Mouse (Mus musculus): ENCODE measurements around the gene Calu. TPM values are rescaled to one million over a fixed set of nuclear protein-coding genes. Genes with fewer than 3 reads are reported as not detected.

The Calu gene
- polyA plus RNA-seq, 1 experiment from 2014 or later = 458 TPM

GRCm38 (mm10) chr6:29420596-29420995 lies 72.7 kb downstream of the Calu start:
- no peak overlapping the region for H3K27ac ChIP-seq (replicated peaks in 1 of 2; ENCODE audit: control insufficient read depth in 1 of 2, insufficient read depth in 1 of 2, low read depth in 2 of 2, low read length in 2 of 2)
- no peaks in the 10 kb centered on the region for H3K4me1 ChIP-seq (ENCODE audit: control insufficient read depth in 2 of 2, insufficient read depth in 2 of 2, low read length in 2 of 2)
- H3K27me3 ChIP-seq (ENCODE audit: control insufficient read depth, insufficient read depth, low read length) = no peaks in the 10 kb centered on the region
- no peaks in the 10 kb centered on the region for H3K9me3 ChIP-seq (ENCODE audit: control insufficient read depth, low read length)
- peaks cover 20% of the 10 kb centered on the region for H3K36me3 ChIP-seq (ENCODE audit: control insufficient read depth, insufficient read depth, low read length)
- no peak overlapping the region for H3K4me3 ChIP-seq (ENCODE audit: control insufficient read depth in 1 of 2, insufficient read depth in 1 of 2, low read depth in 1 of 2, low read length in 2 of 2)
- 84% methylated on average over 2 of the region's 2 CpGs for WGBS
- H3K9ac ChIP-seq (ENCODE audit: low read length) = no peak overlapping the region
- no peak for ATAC-seq (ENCODE audit: insufficient number of reproducible peaks, insufficient read depth, low FRiP score, low read depth)
- no peak overlapping the region for H3K4me2 ChIP-seq (ENCODE audit: low read length)

DNA sequence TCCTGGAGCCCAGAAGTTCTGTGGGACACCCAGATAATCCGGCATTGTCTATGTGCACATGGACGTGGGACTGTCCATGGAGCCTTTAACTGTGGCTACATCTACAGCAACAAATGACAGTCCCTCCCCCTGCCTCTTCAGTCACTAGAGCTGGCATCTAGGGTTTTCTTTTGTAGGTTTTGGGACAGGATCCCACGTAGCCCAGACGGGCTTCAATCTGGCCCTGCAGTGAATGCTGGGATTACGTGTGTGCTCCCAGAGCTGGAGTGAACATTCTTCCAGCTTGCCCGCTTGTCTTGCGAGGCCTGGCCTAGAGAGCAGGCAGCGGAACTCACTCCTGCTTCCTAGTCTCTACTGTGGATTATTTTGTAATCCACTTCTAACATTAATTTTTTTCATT lies 77.2 kb downstream of the Calu start:
- no peak overlapping the region for H3K4me3 ChIP-seq (ENCODE audit: control insufficient read depth in 1 of 2, insufficient read depth in 1 of 2, low read depth in 1 of 2, low read length in 2 of 2)
- H3K36me3 ChIP-seq (ENCODE audit: control insufficient read depth, insufficient read depth, low read length) = no peaks in the 10 kb centered on the region
- WGBS = 82% methylated on average over 8 of the region's 8 CpGs

DNA sequence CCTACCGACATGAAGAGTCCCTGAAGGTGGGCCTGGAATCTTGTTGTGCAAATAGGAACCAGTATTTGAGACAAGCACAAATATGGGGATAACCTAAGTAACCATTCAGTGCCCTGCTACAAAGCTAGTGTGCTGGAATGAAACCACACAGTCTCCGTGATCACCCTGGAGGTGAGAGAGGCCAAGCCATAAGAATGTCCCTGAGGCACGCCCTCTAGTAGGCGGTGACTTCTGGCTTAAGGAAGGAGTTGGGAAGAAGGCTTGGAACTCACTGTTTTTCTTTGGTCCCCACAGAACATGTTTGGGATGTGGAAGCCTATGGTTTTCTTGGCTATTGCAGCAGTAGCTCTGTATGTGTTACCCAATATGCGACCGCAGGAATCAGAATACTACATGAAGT lies 78.5 kb downstream of the Calu start:
- Histone ChIP-seq H3K4me3 (ENCODE audit: control insufficient read depth in 1 of 2, insufficient read depth in 1 of 2, low read depth in 1 of 2, low read length in 2 of 2) (no peak overlapping the region), H3K27ac (replicated peaks in 1 of 2; ENCODE audit: control insufficient read depth in 1 of 2, insufficient read depth in 1 of 2, low read depth in 2 of 2, low read length in 2 of 2) (no peak overlapping the region), H3K9me3 (ENCODE audit: control insufficient read depth, low read length) (no peaks in the 10 kb centered on the region), H3K4me2 (ENCODE audit: low read length) (no peak overlapping the region), H3K36me3 (ENCODE audit: control insufficient read depth, insufficient read depth, low read length) (no peaks in the 10 kb centered on the region), H3K9ac (ENCODE audit: low read length) (no peak overlapping the region), H3K27me3 (ENCODE audit: control insufficient read depth, insufficient read depth, low read length) (no peaks in the 10 kb centered on the region), H3K4me1 (ENCODE audit: control insufficient read depth in 2 of 2, insufficient read depth in 2 of 2, low read length in 2 of 2) (peaks cover 11 to 12% of the 10 kb centered on the region in 2 experiments)
- 75% methylated on average over 6 of the region's 6 CpGs for WGBS
- ATAC-seq (ENCODE audit: insufficient number of reproducible peaks, insufficient read depth, low FRiP score, low read depth) = no peak

More for the DNA sequence above, 77.2 kb downstream of the Calu start:
- Histone ChIP-seq H3K4me1 (ENCODE audit: control insufficient read depth in 2 of 2, insufficient read depth in 2 of 2, low read length in 2 of 2) (peaks cover 0 to under 1% of the 10 kb centered on the region in 2 experiments; a peak in 2 of 4 replicates), H3K27ac (replicated peaks in 1 of 2; ENCODE audit: control insufficient read depth in 1 of 2, insufficient read depth in 1 of 2, low read depth in 2 of 2, low read length in 2 of 2) (no peak overlapping the region), H3K9me3 (ENCODE audit: control insufficient read depth, low read length) (no peaks in the 10 kb centered on the region), H3K4me2 (ENCODE audit: low read length) (no peak overlapping the region), H3K9ac (ENCODE audit: low read length) (no peak overlapping the region), H3K27me3 (ENCODE audit: control insufficient read depth, insufficient read depth, low read length) (no peaks in the 10 kb centered on the region)
- no peak for ATAC-seq (ENCODE audit: insufficient number of reproducible peaks, insufficient read depth, low FRiP score, low read depth)

Small RNA genes lying within 50 kb of the gene (microRNA-seq; reads per million reads assigned to microRNA genes)
- not detected for gene Gm26220
- not detected for gene Gm44354

Other genes with a start within 250 kb of the Calu start
- 30.2 and 35.8 TPM in 2 replicates for gene Rbm28, start 183.1 kb upstream of the Calu start, polyA plus RNA-seq (2014; fragmentation: Nextera tagmentation; extraction: Ambion mirVana)
- 1.7 TPM in 2 replicates for gene Prrt4, start 168.5 kb upstream of the Calu start, polyA plus RNA-seq (2014; fragmentation: Nextera tagmentation; extraction: Ambion mirVana)
- gene Impdh1, start 131.7 kb upstream of the Calu start, polyA plus RNA-seq (2014; fragmentation: Nextera tagmentation; extraction: Ambion mirVana) = 32.2 and 32.5 TPM in 2 replicates
- 26.4 and 28.2 TPM in 2 replicates for gene Hilpda, start 75.6 kb upstream of the Calu start, polyA plus RNA-seq (2014; fragmentation: Nextera tagmentation; extraction: Ambion mirVana)
- gene Fam71f2, start 68.5 kb upstream of the Calu start, polyA plus RNA-seq (2014; fragmentation: Nextera tagmentation; extraction: Ambion mirVana) = 0.20 and 0.35 TPM in 2 replicates
- gene Fam71f1, start 28.9 kb upstream of the Calu start, polyA plus RNA-seq (2014; fragmentation: Nextera tagmentation; extraction: Ambion mirVana) = 0.15 TPM in 1 of 2 replicates, not detected in the other
- gene Opn1sw, start 40.4 kb downstream of the Calu start, polyA plus RNA-seq (2014; fragmentation: Nextera tagmentation; extraction: Ambion mirVana) = 0.46 and 1.1 TPM in 2 replicates
- 28.3 and 30.8 TPM in 2 replicates for gene Ccdc136, start 48.2 kb downstream of the Calu start, polyA plus RNA-seq (2014; fragmentation: Nextera tagmentation; extraction: Ambion mirVana)
- gene Flnc, start 85.2 kb downstream of the Calu start, polyA plus RNA-seq (2014; fragmentation: Nextera tagmentation; extraction: Ambion mirVana) = 36.8 and 47.7 TPM in 2 replicates
- gene Atp6v1f, start 119.6 kb downstream of the Calu start, polyA plus RNA-seq (2014; fragmentation: Nextera tagmentation; extraction: Ambion mirVana) = 208 and 250 TPM in 2 replicates
- not detected in 2 replicates for gene Atp6v1fnb, start 123.4 kb downstream of the Calu start, polyA plus RNA-seq (2014; fragmentation: Nextera tagmentation; extraction: Ambion mirVana)
- 10.0 and 10.2 TPM in 2 replicates for gene Kcp, start 159.9 kb downstream of the Calu start, polyA plus RNA-seq (2014; fragmentation: Nextera tagmentation; extraction: Ambion mirVana)
- 5.0 and 5.3 TPM in 2 replicates for gene Irf5, start 178.6 kb downstream of the Calu start, polyA plus RNA-seq (2014; fragmentation: Nextera tagmentation; extraction: Ambion mirVana)